In genomic region chr7:4866631-4867180, GRCm38 (mm10) we compare ENCODE assay signal across 8 mouse cellular contexts. TPM values are rescaled to one million over a fixed set of nuclear protein-coding genes. Genes with fewer than 3 reads are reported as not detected.
DNase-seq lines count a peak whose midpoint lies in the region; ATAC-seq and TF ChIP-seq lines count a peak whose summit lies in the region.

No protein-coding gene starts in this region.

- WGBS in kidney, embryonic 15.5 days: 51% methylated on average over 10 of the region's 10 CpGs
- WGBS in hindbrain, postnatal 0 days: 33% methylated on average over 10 of the region's 10 CpGs

- no peak for TF ChIP-seq CTCF in hindbrain, postnatal 0 days (IDR thresholded peaks at IDR 0.05; ENCODE audit: low read depth)

- no peak for DNase-seq in kidney, adult 8-10 months
- peak; percentile 10 for DNase-seq in brain, adult 2 months (ENCODE audit: low read depth, low spot score)
- DNase-seq in hindbrain, postnatal 0 days (ENCODE audit: low spot score): no peak
- DNase-seq in adrenal gland, postnatal 25 days: no peak
- no peak for DNase-seq in left cerebral cortex, postnatal 10 days (ENCODE audit: extremely low spot score in 1 of 2, low spot score in 2 of 2)

- peak overlapping the region; percentile 79 for H3K27ac ChIP-seq in kidney, embryonic 15.5 days
- peak overlapping the region; percentile 78 for H3K27ac ChIP-seq in hindbrain, postnatal 0 days

- no peaks in the 10 kb centered on the region for H3K36me3 ChIP-seq in kidney, embryonic 15.5 days
- H3K36me3 ChIP-seq in hindbrain, postnatal 0 days (ENCODE audit: insufficient read depth, low read length): no peaks in the 10 kb centered on the region

- H3K4me1 ChIP-seq in kidney, embryonic 15.5 days: peaks cover 19% of the 10 kb centered on the region
- H3K4me1 ChIP-seq in hindbrain, postnatal 0 days (ENCODE audit: insufficient read depth, low read length): no peaks in the 10 kb centered on the region

- H3K9ac ChIP-seq in kidney, embryonic 15.5 days: peak overlapping the region; percentile 52
- H3K9ac ChIP-seq in hindbrain, postnatal 0 days (replicated peaks; ENCODE audit: low read length): peak overlapping the region; percentile 56; the same call in 1 of the 2 replicates

- H3K4me2 ChIP-seq in kidney, embryonic 15.5 days: peak overlapping the region; percentile 74
- peak overlapping the region; percentile 60 for H3K4me2 ChIP-seq in hindbrain, postnatal 0 days (ENCODE audit: low read depth, low read length)

- no peaks in the 10 kb centered on the region for H3K9me3 ChIP-seq in kidney, embryonic 15.5 days (replicated peaks)
- H3K9me3 ChIP-seq in hindbrain, postnatal 0 days (ENCODE audit: low read length): no peaks in the 10 kb centered on the region

- no peaks in the 10 kb centered on the region for H3K27me3 ChIP-seq in kidney, embryonic 15.5 days
- no peaks in the 10 kb centered on the region for H3K27me3 ChIP-seq in hindbrain, postnatal 0 days (ENCODE audit: insufficient read depth, low read length)

- peak overlapping the region; percentile 66 for H3K4me3 ChIP-seq in kidney, embryonic 15.5 days (replicated peaks)
- H3K4me3 ChIP-seq in hindbrain, postnatal 0 days (ENCODE audit: low read length): peak overlapping the region; percentile 48

- ATAC-seq in kidney, embryonic 15.5 days (replicated peaks; ENCODE audit: low FRiP score): no peak; the same call in 1 of the 2 replicates
- ATAC-seq in hindbrain, postnatal 0 days: no peak
- 0 out of 2 replicates have a peak, but pooled peaks have one; percentile 0 for ATAC-seq in monocyte, adult 5-6 weeks (replicated peaks; ENCODE audit: insufficient number of reproducible peaks, low FRiP score, low TSS enrichment, poor library complexity, severe bottlenecking)
- ATAC-seq in megakaryocyte-erythroid progenitor cell, adult 5-6 weeks (replicated peaks; ENCODE audit: low FRiP score, low TSS enrichment, poor library complexity, severe bottlenecking): no peak

- intact Hi-C loops in left cerebral cortex, postnatal 10 days (cut with DNase I): loop anchor here (5.0 kb wide), 1 partner anchor 76 kb away; no protein-coding TSS in a partner anchor

RNA-seq across cellular contexts. Expression of gene Isoc2b, which starts 3.4 kb away (rescaled TPM):
- 6.1 and 7.2 TPM in 2 replicates for polyA plus RNA-seq in kidney, embryonic 15.5 days (2015; fragmentation: Nextera tagmentation; extraction: Ambion mirVana)
- 2.2 and 3.1 TPM in 2 replicates for total RNA-seq in hindbrain, postnatal 0 days (2014; rRNA removed)
- polyA plus RNA-seq in hindbrain, postnatal 0 days (2015; fragmentation: Nextera tagmentation; extraction: Ambion mirVana): 3.5 and 3.7 TPM in 2 replicates
- 7.1 to 45.7 TPM (median 35.7 TPM) in 3 replicates for total RNA-seq in monocyte, adult 5-6 weeks (2017)
- 24.0 and 30.5 TPM in 2 replicates for total RNA-seq in adrenal gland, postnatal 25 days (2021)
- total RNA-seq in megakaryocyte-erythroid progenitor cell, adult 5-6 weeks (2014; fragmentation: Nextera tagmentation): 1.8 and 12.5 TPM in 2 replicates
- total RNA-seq in megakaryocyte-erythroid progenitor cell, adult 5-6 weeks (2017): 13.3 and 86.2 TPM in 2 replicates
- total RNA-seq in left cerebral cortex, postnatal 10 days (2021): 1 to 10 TPM; 2.0 to 3.4 TPM

RNA-seq across cellular contexts. Expression of gene Isoc2a, which starts 10.2 kb away (rescaled TPM):
- polyA plus RNA-seq in kidney, embryonic 15.5 days (2015; fragmentation: Nextera tagmentation; extraction: Ambion mirVana): 0.93 and 1.2 TPM in 2 replicates
- 8.3 and 12.2 TPM in 2 replicates for total RNA-seq in hindbrain, postnatal 0 days (2014; rRNA removed)
- polyA plus RNA-seq in hindbrain, postnatal 0 days (2015; fragmentation: Nextera tagmentation; extraction: Ambion mirVana): 0.43 and 0.76 TPM in 2 replicates
- 4.5 to 8.4 TPM (median 7.9 TPM) in 3 replicates for total RNA-seq in monocyte, adult 5-6 weeks (2017)
- 42.1 and 48.2 TPM in 2 replicates for total RNA-seq in adrenal gland, postnatal 25 days (2021)
- 7.9 and 9.6 TPM in 2 replicates for total RNA-seq in megakaryocyte-erythroid progenitor cell, adult 5-6 weeks (2014; fragmentation: Nextera tagmentation)
- total RNA-seq in megakaryocyte-erythroid progenitor cell, adult 5-6 weeks (2017): 7.4 and 13.2 TPM in 2 replicates
- 1 to 10 TPM; 6.4 to 6.8 TPM for total RNA-seq in left cerebral cortex, postnatal 10 days (2021)

RNA-seq across cellular contexts. Expression of gene Shisa7, which starts 22.2 kb away (rescaled TPM):
- polyA plus RNA-seq in kidney, embryonic 15.5 days (2015; fragmentation: Nextera tagmentation; extraction: Ambion mirVana): 0.84 and 0.96 TPM in 2 replicates
- total RNA-seq in hindbrain, postnatal 0 days (2014; rRNA removed): 46.3 and 49.3 TPM in 2 replicates
- polyA plus RNA-seq in hindbrain, postnatal 0 days (2015; fragmentation: Nextera tagmentation; extraction: Ambion mirVana): 5.7 and 6.9 TPM in 2 replicates
- 0.11 TPM in 1 of 3 replicates, not detected in the others for total RNA-seq in monocyte, adult 5-6 weeks (2017)
- 2.0 and 2.2 TPM in 2 replicates for total RNA-seq in adrenal gland, postnatal 25 days (2021)
- 0.31 TPM in 1 of 2 replicates, not detected in the other for total RNA-seq in megakaryocyte-erythroid progenitor cell, adult 5-6 weeks (2014; fragmentation: Nextera tagmentation)
- not detected in 2 replicates for total RNA-seq in megakaryocyte-erythroid progenitor cell, adult 5-6 weeks (2017)
- total RNA-seq in left cerebral cortex, postnatal 10 days (2021): 100 to 1,000 TPM; 104 to 111 TPM

RNA-seq across cellular contexts. Expression of gene Gm36210, which starts 39.6 kb away (rescaled TPM):
- polyA plus RNA-seq in kidney, embryonic 15.5 days (2015; fragmentation: Nextera tagmentation; extraction: Ambion mirVana): not detected in 2 replicates
- total RNA-seq in hindbrain, postnatal 0 days (2014; rRNA removed): 0.31 and 3.3 TPM in 2 replicates
- polyA plus RNA-seq in hindbrain, postnatal 0 days (2015; fragmentation: Nextera tagmentation; extraction: Ambion mirVana): 0.30 and 0.45 TPM in 2 replicates
- not detected in 3 replicates for total RNA-seq in monocyte, adult 5-6 weeks (2017)
- total RNA-seq in adrenal gland, postnatal 25 days (2021): not detected in 2 replicates
- not detected in 2 replicates for total RNA-seq in megakaryocyte-erythroid progenitor cell, adult 5-6 weeks (2014; fragmentation: Nextera tagmentation)
- not detected in 2 replicates for total RNA-seq in megakaryocyte-erythroid progenitor cell, adult 5-6 weeks (2017)
- total RNA-seq in left cerebral cortex, postnatal 10 days (2021): under 1 TPM; 0.26 to 0.36 TPM

RNA-seq across cellular contexts. Expression of gene Zfp628, which starts 48.3 kb away (rescaled TPM):
- 4.0 and 4.1 TPM in 2 replicates for polyA plus RNA-seq in kidney, embryonic 15.5 days (2015; fragmentation: Nextera tagmentation; extraction: Ambion mirVana)
- 12.5 and 12.7 TPM in 2 replicates for total RNA-seq in hindbrain, postnatal 0 days (2014; rRNA removed)
- 5.2 and 5.7 TPM in 2 replicates for polyA plus RNA-seq in hindbrain, postnatal 0 days (2015; fragmentation: Nextera tagmentation; extraction: Ambion mirVana)
- 2.6 to 6.0 TPM (median 5.9 TPM) in 3 replicates for total RNA-seq in monocyte, adult 5-6 weeks (2017)
- 16.4 and 19.0 TPM in 2 replicates for total RNA-seq in adrenal gland, postnatal 25 days (2021)
- 8.2 and 11.6 TPM in 2 replicates for total RNA-seq in megakaryocyte-erythroid progenitor cell, adult 5-6 weeks (2014; fragmentation: Nextera tagmentation)
- 1.1 and 1.2 TPM in 2 replicates for total RNA-seq in megakaryocyte-erythroid progenitor cell, adult 5-6 weeks (2017)
- total RNA-seq in left cerebral cortex, postnatal 10 days (2021): 10 to 100 TPM; 15.2 to 15.3 TPM

Comparison
In these comparisons a context has a peak if more than half of its experiments do, and no peak if none do; other contexts are left out.
1. RNA of gene Shisa7, which starts 22.2 kb away (total RNA-seq): 104 to 111 TPM in left cerebral cortex, postnatal 10 days and 46.3 to 49.3 TPM in hindbrain, postnatal 0 days; 2.0 to 2.2 TPM in adrenal gland, postnatal 25 days, 0.31 TPM in megakaryocyte-erythroid progenitor cell, adult 5-6 weeks and 0.11 TPM in monocyte, adult 5-6 weeks; every median in the first group is over 10 times any median in the second.